Mouse (Mus musculus): Measurements from ENCODE around the gene Mex3a.
"Not testable (repeated sequence)": the region's sequence is repeated elsewhere in the genome, so short reads cannot be mapped to it uniquely, and the experiment has no call there.

Mex3a gene

GRCm38 (mm10) chr3:88570341-88570740, 38.1 kb downstream of the Mex3a start:
- no peak for DNase-seq (ENCODE audit: low spot score)

- no peak for DNase-seq (ENCODE audit: low spot score)
These were observed 39.7 kb downstream of the Mex3a start for GRCm38 (mm10) chr3:88571856-88572255.

GRCm38 (mm10) chr3:88572835-88573234, 40.6 kb downstream of the Mex3a start:
- DNase-seq (ENCODE audit: low spot score), result no peak

GRCm38 (mm10) chr3:88573810-88574209, 41.6 kb downstream of the Mex3a start:
- no peak for DNase-seq (ENCODE audit: low spot score)

GRCm38 (mm10) chr3:88575540-88575939, 43.3 kb downstream of the Mex3a start, which contains the start of gene Ssr2:
Gene Ssr2 (plus strand): TSS chr3:88575876.
- DNase-seq (ENCODE audit: low spot score), result no peak

GRCm38 (mm10) chr3:88577846-88578245, 45.7 kb downstream of the Mex3a start:
- not testable (repeated sequence) for DNase-seq (ENCODE audit: low spot score)

- DNase-seq (ENCODE audit: low spot score), result no peak
These were observed 46.6 kb downstream of the Mex3a start for GRCm38 (mm10) chr3:88578498-88579424.

GRCm38 (mm10) chr3:88579454-88580117, 47.4 kb downstream of the Mex3a start:
- peak; percentile 53 for DNase-seq (ENCODE audit: low spot score)

- DNase-seq (ENCODE audit: low spot score), result no peak
These were observed 53.6 kb downstream of the Mex3a start for GRCm38 (mm10) chr3:88585769-88586168.

GRCm38 (mm10) chr3:88586640-88587039, 54.4 kb downstream of the Mex3a start:
- DNase-seq (ENCODE audit: low spot score), result no peak

- no peak for DNase-seq (ENCODE audit: low spot score)
These were observed 58.1 kb downstream of the Mex3a start for GRCm38 (mm10) chr3:88590246-88590645.

All from ovary, postnatal 10 days (tissue).